Mouse (Mus musculus): ENCODE results near the gene Acvr1. TPM values are rescaled to one million over a fixed set of nuclear protein-coding genes. Genes with fewer than 3 reads are reported as not detected.

The Acvr1 gene
- polyA plus RNA-seq, 1 experiment from 2014 or later: 2.7 TPM

GRCm38 (mm10) chr2:58589637-58590036 is 22.7 kb upstream of the Acvr1 start:
- Histone ChIP-seq H3K9me3 (replicated peaks) (no peaks in the 10 kb centered on the region), H3K9ac (no peak overlapping the region), H3K4me1 (replicated peaks) (no peaks in the 10 kb centered on the region), H3K27ac (no peak overlapping the region), H3K27me3 (no peaks in the 10 kb centered on the region), H3K36me3 (no peaks in the 10 kb centered on the region), H3K4me2 (no peak overlapping the region), H3K4me3 (replicated peaks) (no peak overlapping the region)
- 74% methylated on average over 4 of the region's 4 CpGs for WGBS (ENCODE audit: insufficient replicate concordance)
- ATAC-seq (ENCODE audit: low read depth) (no peak), DNase-seq (no peak)

- Histone ChIP-seq H3K4me2 (no peak overlapping the region), H3K9me3 (replicated peaks) (no peaks in the 10 kb centered on the region), H3K36me3 (no peaks in the 10 kb centered on the region), H3K27ac (no peak overlapping the region), H3K4me3 (replicated peaks) (no peak overlapping the region), H3K9ac (no peak overlapping the region), H3K27me3 (no peaks in the 10 kb centered on the region), H3K4me1 (replicated peaks) (no peaks in the 10 kb centered on the region)
- ATAC-seq (ENCODE audit: low read depth): no peak
- DNase-seq: no peak
- 68% methylated on average over 10 of the region's 10 CpGs for WGBS (ENCODE audit: insufficient replicate concordance)
These were observed 19.4 kb upstream of the Acvr1 start for GRCm38 (mm10) chr2:58586311-58586710.

- Histone ChIP-seq H3K4me2 (no peak overlapping the region), H3K9ac (no peak overlapping the region), H3K4me1 (replicated peaks) (0 out of 2 replicates have a peak, but pooled peaks cover under 1% of the 10 kb centered on the region), H3K9me3 (replicated peaks) (no peaks in the 10 kb centered on the region), H3K27me3 (peaks cover 1% of the 10 kb centered on the region; the same call in 1 of the 2 replicates), H3K36me3 (no peaks in the 10 kb centered on the region), H3K27ac (no peak overlapping the region), H3K4me3 (replicated peaks) (no peak overlapping the region)
- no peak for ATAC-seq (ENCODE audit: low read depth)
- WGBS (ENCODE audit: insufficient replicate concordance): 74% methylated on average over 2 of the region's 2 CpGs
- DNase-seq: no peak
These were observed 7.2 kb upstream of the Acvr1 start for GRCm38 (mm10) chr2:58574167-58574566.

GRCm38 (mm10) chr2:58568841-58569645 is 2.1 kb upstream of the Acvr1 start:
- Histone ChIP-seq H3K9me3 (replicated peaks) (no peaks in the 10 kb centered on the region), H3K4me3 (replicated peaks) (no peak overlapping the region), H3K4me2 (peak overlapping the region; percentile 70; the same call in 1 of the 2 replicates), H3K4me1 (replicated peaks) (peaks cover 10% of the 10 kb centered on the region; the same call in 1 of the 2 replicates), H3K36me3 (no peaks in the 10 kb centered on the region), H3K27me3 (peaks cover 44% of the 10 kb centered on the region), H3K9ac (no peak overlapping the region), H3K27ac (no peak overlapping the region; the same call in 1 of the 2 replicates)
- no peak for DNase-seq
- no peak for ATAC-seq (ENCODE audit: low read depth)
- 48% methylated on average over 4 of the region's 4 CpGs for WGBS (ENCODE audit: insufficient replicate concordance)

- Histone ChIP-seq H3K4me3 (replicated peaks) (peak overlapping the region; percentile 66), H3K4me2 (peak overlapping the region; percentile 70), H3K27me3 (peaks cover 44% of the 10 kb centered on the region), H3K36me3 (no peaks in the 10 kb centered on the region), H3K9me3 (replicated peaks) (no peaks in the 10 kb centered on the region), H3K9ac (no peak overlapping the region; the same call in 1 of the 2 replicates), H3K27ac (peak overlapping the region; percentile 69; the same call in 1 of the 2 replicates), H3K4me1 (replicated peaks) (peaks cover 12% of the 10 kb centered on the region)
- WGBS (ENCODE audit: insufficient replicate concordance): 21% methylated on average over 12 of the region's 12 CpGs
- ATAC-seq (ENCODE audit: low read depth): no peak
- DNase-seq: no peak
These were observed 1.1 kb upstream of the Acvr1 start for GRCm38 (mm10) chr2:58567866-58568719.

- DNase-seq (peak; percentile 8), ATAC-seq (ENCODE audit: low read depth) (peak; percentile 32)
- H3K36me3 ChIP-seq: no peaks in the 10 kb centered on the region
- peaks cover 44% of the 10 kb centered on the region for H3K27me3 ChIP-seq
- H3K4me2 ChIP-seq: peak overlapping the region; percentile 70
- under 1% methylated on average over 71 of the region's 78 CpGs for WGBS (ENCODE audit: insufficient replicate concordance)
- no peaks in the 10 kb centered on the region for H3K9me3 ChIP-seq (replicated peaks)
- H3K9ac ChIP-seq: peak overlapping the region; percentile 68
- peaks cover 17% of the 10 kb centered on the region for H3K4me1 ChIP-seq (replicated peaks)
- H3K4me3 ChIP-seq (replicated peaks): peak overlapping the region; percentile 66
- peak overlapping the region; percentile 78 for H3K27ac ChIP-seq
These were observed 419 bp downstream of the Acvr1 start for GRCm38 (mm10) chr2:58566410-58567065.

- H3K9ac ChIP-seq: peak overlapping the region; percentile 68
- peak overlapping the region; percentile 70 for H3K4me2 ChIP-seq
- DNase-seq (no peak), ATAC-seq (ENCODE audit: low read depth) (no peak)
- no peaks in the 10 kb centered on the region for H3K9me3 ChIP-seq (replicated peaks)
- H3K4me1 ChIP-seq (replicated peaks): peaks cover 17% of the 10 kb centered on the region
- peak overlapping the region; percentile 66 for H3K4me3 ChIP-seq (replicated peaks)
- H3K27ac ChIP-seq: peak overlapping the region; percentile 78
- H3K27me3 ChIP-seq: peaks cover 44% of the 10 kb centered on the region
- 33% methylated on average over 6 of the region's 6 CpGs for WGBS (ENCODE audit: insufficient replicate concordance)
- no peaks in the 10 kb centered on the region for H3K36me3 ChIP-seq
These were observed 928 bp downstream of the Acvr1 start for GRCm38 (mm10) chr2:58566049-58566409.

GRCm38 (mm10) chr2:58565267-58565666 is 1.7 kb downstream of the Acvr1 start:
- DNase-seq: no peak
- Histone ChIP-seq H3K27ac (no peak overlapping the region), H3K9ac (peak overlapping the region; percentile 6; the same call in 1 of the 2 replicates), H3K27me3 (peaks cover 44% of the 10 kb centered on the region), H3K4me3 (replicated peaks) (peak overlapping the region; percentile 66), H3K4me1 (replicated peaks) (peaks cover 17% of the 10 kb centered on the region), H3K36me3 (no peaks in the 10 kb centered on the region), H3K4me2 (peak overlapping the region; percentile 70), H3K9me3 (replicated peaks) (no peaks in the 10 kb centered on the region)
- 63% methylated on average over 6 of the region's 6 CpGs for WGBS (ENCODE audit: insufficient replicate concordance)
- no peak for ATAC-seq (ENCODE audit: low read depth)

- Histone ChIP-seq H3K9ac (no peak overlapping the region), H3K27ac (peak overlapping the region; percentile 69), H3K4me3 (replicated peaks) (no peak overlapping the region), H3K4me2 (peak overlapping the region; percentile 33), H3K4me1 (replicated peaks) (peaks cover 11% of the 10 kb centered on the region), H3K36me3 (no peaks in the 10 kb centered on the region), H3K9me3 (replicated peaks) (no peaks in the 10 kb centered on the region), H3K27me3 (peaks cover 23% of the 10 kb centered on the region)
- DNase-seq: no peak
- WGBS (ENCODE audit: insufficient replicate concordance): 57% methylated on average over 4 of the region's 4 CpGs
- ATAC-seq (ENCODE audit: low read depth): no peak
These were observed 4.8 kb downstream of the Acvr1 start for GRCm38 (mm10) chr2:58562137-58562536.

GRCm38 (mm10) chr2:58557045-58557845 is 9.7 kb downstream of the Acvr1 start:
- Histone ChIP-seq H3K9me3 (replicated peaks) (no peaks in the 10 kb centered on the region), H3K36me3 (no peaks in the 10 kb centered on the region), H3K27me3 (no peaks in the 10 kb centered on the region), H3K4me2 (no peak overlapping the region), H3K4me1 (replicated peaks) (peaks cover 14% of the 10 kb centered on the region), H3K9ac (no peak overlapping the region), H3K27ac (peak overlapping the region; percentile 18; the same call in 1 of the 2 replicates), H3K4me3 (replicated peaks) (no peak overlapping the region)
- DNase-seq (no peak), ATAC-seq (ENCODE audit: low read depth) (peak; percentile 57)
- 61% methylated on average over 9 of the region's 9 CpGs for WGBS (ENCODE audit: insufficient replicate concordance)
